Mouse (Mus musculus) left cerebral cortex, postnatal 4 days (tissue): Measurements from ENCODE around the gene C87436. TPM values are rescaled to one million over a fixed set of nuclear protein-coding genes. Genes with fewer than 3 reads are reported as not detected.
"Not testable (repeated sequence)": the region's sequence is repeated elsewhere in the genome, so short reads cannot be mapped to it uniquely, and the experiment has no call there.

Experiments used
- DNase-seq: peaks from one replicate; pipeline ENCODE4 v3.0.0-alpha.2; 2022
- intact Hi-C: fragments of 180-260 bp; cut with DNase I; formaldehyde crosslinking; loops from one replicate; pipeline ENCODE4 v1.15.1; 2025
- total RNA-seq, 2 experiments: library from RNA; stranded (reverse); gene quantifications; 2 replicates each; pipeline ENCODE4 v1.2.3; 2021

C87436 gene
- total RNA-seq, 2 experiments from 2014 or later, result 16.2 to 17.6 TPM

GRCm38 (mm10) chr6:86479311-86479710 is 41.1 kb downstream of the C87436 start:
- no peak for DNase-seq
- intact Hi-C loops, result no loop called here

DNA sequence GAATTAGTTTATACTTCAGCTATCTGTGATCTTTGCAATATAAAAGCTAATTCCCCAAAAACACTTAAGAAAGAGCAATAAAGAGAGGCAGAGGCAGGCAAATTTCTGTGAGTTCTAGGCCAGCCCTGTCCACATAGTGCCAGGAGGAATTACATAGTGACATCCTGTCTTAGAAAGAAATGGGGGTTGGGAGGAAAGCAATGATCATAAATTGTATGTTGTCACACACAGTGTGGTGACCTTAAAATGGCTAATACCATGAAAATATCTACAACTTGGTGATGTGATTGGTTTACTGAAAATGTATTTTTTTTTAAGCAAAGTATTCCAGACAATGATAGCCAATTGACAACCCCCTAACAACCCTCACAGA is 41.6 kb downstream of the C87436 start:
- DNase-seq, result no peak
- intact Hi-C loops, result no loop called here

- intact Hi-C loops, result no loop called here
- peak; percentile 28 for DNase-seq
Measured at GRCm38 (mm10) chr6:86480189-86480831, 42.1 kb downstream of the C87436 start.

DNA sequence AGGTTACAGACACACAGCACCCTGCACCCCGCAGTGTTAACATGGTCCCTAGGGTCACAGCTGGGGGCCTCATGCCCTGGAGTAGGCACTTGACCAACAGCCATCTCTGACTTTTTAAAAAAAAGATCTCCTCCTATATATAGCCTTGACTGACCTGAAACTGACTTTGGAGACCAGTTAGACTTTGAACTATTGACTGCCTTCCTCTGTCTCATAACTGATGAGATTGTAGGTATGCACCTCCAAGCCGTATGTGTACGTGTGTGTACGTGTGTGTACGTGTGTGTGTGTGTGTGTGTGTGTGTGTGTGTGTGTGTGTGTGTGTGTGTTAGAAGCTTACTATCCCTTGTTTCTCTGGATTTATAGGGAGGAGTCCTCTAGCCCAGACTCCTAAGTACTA is 43.7 kb downstream of the C87436 start:
- no peak for DNase-seq
- intact Hi-C loops, result no loop called here

DNA sequence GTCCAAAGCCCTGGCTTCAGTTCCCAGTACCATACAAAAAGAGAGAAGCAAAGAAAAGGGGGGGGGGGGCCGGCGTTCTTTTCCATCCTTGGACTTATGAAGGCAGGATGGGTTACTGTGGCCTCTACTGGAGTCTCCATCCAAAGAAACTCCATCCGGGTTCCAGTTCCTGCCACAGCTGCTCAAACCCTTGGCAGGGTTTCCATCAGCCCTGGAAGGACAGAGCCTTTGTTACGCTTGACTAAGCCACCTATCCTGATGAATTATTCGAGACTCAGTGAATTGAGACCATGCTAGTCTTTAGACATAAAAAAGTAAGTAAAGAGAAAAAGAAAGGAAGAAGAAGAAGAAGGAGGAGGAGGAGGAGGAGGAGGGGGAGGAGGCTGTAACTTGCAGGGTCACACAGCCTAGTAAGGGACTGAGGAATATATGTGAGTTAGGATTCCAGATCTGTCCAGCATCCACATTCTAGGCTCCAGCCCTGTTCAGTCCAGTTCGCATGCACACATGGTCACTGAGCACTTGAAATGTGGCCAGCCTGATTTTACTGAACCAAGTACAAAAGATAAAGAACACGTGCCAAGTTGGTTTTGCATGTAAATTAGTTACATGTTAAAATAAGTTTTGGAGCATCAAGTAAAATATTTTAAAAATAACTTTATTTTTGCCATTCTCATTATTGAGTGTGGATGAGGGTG is 47.9 kb downstream of the C87436 start:
- peak; percentile 64 for DNase-seq
- intact Hi-C loops, result loop anchor here (5.0 kb wide), 1 partner anchor 36 kb away; no protein-coding TSS in a partner anchor

DNA sequence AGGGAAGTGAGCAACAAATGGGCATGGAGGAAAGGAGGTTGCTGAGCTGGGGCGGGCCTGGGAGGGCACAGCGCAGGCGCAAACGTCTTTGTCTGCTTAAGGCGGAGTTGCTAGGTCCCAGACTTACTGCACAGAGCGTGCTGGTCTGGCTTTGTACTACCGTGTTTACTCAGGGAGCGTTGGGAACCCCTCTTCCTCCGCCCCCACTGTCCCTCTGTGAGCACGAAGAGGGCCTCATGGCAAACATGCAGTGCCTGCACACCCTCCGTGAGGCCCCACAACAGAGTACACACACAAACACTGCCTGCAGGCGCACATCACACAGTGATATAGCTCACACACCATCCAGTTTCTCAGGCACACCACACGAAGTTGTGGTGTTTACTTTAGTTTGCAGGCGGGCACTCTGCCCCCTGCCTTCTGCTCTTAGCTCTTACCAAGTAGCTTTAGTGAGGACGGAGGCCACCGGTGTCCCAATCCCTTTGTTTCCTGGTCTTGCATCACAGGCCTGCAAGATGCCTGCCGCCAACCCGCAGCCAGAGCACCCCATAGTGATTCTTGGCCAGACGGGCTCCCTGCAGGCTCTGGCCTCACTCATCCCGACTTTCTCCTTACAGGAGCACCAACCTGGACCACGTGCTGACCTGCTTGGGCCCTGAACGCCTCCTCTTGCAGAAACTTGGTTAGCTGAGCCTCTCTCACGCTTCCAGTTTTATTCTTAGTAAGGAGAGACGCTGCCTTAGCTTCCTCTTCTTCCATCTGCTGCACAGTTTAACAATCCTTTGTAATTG is 49.4 kb downstream of the C87436 start:
- intact Hi-C loops, result loop anchor here (5.0 kb wide), 1 partner anchor 35 kb away; no protein-coding TSS in a partner anchor
- DNase-seq, result peak; percentile 81

- DNase-seq, result peak; percentile 86
- intact Hi-C loops, result loop anchor here (5.0 kb wide), 1 partner anchor 34 kb away; no protein-coding TSS in a partner anchor
Measured at GRCm38 (mm10) chr6:86488149-86488485, 49.9 kb downstream of the C87436 start.

DNA sequence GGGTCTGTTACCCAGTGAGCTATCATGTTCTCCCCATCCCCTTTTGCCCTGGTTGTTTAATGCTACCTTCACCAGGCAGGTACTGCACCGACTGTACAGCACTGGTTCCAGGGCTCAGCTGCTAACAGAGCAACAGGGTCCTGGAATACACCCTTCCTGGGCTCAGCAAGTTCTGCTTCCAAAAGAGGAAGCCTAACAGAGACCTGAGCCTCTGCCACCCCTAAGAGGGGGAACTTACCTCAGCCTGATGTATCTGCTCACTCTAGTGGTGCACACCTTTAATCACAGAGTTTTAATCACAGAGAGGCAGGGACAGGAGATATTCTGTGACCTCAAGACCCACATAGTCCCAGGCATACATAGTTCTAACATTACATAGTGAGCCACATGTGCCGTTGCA is 51.8 kb downstream of the C87436 start:
- intact Hi-C loops, result loop anchor here (5.0 kb wide), 1 partner anchor 32 kb away; no protein-coding TSS in a partner anchor
- DNase-seq, result no peak

GRCm38 (mm10) chr6:86490413-86490812 is 52.2 kb downstream of the C87436 start:
- intact Hi-C loops, DNase-seq: not testable (repeated sequence)

DNA sequence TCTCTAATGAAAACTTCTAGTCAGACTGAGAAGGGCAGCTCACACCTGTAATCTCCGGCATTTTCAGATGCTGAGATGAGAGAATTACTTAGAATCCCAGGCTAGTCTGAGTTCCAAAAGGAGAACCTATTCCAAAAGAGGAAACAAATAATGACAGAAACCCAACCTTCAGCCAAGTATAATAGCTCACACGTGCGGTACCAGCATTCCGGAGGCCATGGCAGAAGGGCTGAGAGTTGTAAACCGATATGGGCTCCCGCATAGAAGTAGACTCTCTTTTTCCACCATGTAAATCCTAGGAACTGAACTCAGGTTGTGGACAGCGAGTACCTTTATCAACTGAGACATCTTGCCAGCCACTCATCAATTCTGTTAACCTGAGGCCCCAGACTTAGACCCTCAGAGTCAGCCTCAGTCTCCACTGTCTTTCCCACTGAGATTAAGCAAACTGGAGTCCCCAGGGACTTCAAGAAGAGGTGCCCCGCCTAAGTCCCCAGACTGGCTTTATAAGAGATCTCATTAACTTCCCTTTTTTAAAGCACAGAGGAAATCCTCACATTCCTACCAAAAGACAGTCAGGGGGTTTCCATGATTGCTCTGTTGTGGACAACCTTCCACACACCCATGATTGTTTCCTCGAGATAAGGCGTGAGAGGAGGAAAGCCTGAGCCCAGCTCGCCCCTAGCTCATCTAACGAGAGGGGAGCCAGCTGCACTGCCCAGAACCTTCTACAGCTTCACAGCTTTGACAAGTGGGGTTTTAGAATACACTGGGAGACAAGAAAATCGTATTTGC is 55.5 kb downstream of the C87436 start:
- DNase-seq, result no peak
- intact Hi-C loops, result no loop called here

DNA sequence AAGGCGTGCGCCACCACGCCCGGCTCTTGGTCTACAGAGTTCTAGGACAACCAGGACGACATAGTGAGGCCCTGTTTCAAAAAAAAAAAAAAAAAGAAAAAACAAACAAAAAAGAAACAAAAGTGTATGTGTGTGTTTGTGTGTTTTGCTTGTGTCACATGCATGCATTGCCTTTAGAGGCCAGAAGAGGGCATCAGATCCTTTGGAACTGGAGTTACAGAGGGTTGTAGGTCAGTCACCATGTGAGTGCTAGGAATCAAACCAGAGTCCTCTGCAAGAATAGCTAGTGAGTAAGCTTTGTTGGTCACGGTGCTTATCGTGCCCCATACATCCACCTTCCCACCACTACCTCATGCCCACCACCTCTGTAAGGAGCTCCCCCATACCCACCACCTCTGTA is 56.6 kb downstream of the C87436 start:
- intact Hi-C loops, result no loop called here
- DNase-seq, result no peak

GRCm38 (mm10) chr6:86495661-86496060 is 57.5 kb downstream of the C87436 start:
- intact Hi-C loops, result no loop called here
- DNase-seq, result no peak

GRCm38 (mm10) chr6:86496127-86496526 is 58.0 kb downstream of the C87436 start:
- intact Hi-C loops, result no loop called here
- no peak for DNase-seq

- no peak for DNase-seq
- intact Hi-C loops, result no loop called here
Measured at GRCm38 (mm10) chr6:86496585-86496984, 58.4 kb downstream of the C87436 start.

GRCm38 (mm10) chr6:86497071-86497815 is 59.1 kb downstream of the C87436 start:
- no peak for DNase-seq
- intact Hi-C loops, result no loop called here

GRCm38 (mm10) chr6:86497942-86498732 is 60.0 kb downstream of the C87436 start:
- intact Hi-C loops, result no loop called here
- DNase-seq, result no peak

GRCm38 (mm10) chr6:86499571-86500109 is 61.5 kb downstream of the C87436 start:
- intact Hi-C loops, result no loop called here
- DNase-seq, result no peak

DNA sequence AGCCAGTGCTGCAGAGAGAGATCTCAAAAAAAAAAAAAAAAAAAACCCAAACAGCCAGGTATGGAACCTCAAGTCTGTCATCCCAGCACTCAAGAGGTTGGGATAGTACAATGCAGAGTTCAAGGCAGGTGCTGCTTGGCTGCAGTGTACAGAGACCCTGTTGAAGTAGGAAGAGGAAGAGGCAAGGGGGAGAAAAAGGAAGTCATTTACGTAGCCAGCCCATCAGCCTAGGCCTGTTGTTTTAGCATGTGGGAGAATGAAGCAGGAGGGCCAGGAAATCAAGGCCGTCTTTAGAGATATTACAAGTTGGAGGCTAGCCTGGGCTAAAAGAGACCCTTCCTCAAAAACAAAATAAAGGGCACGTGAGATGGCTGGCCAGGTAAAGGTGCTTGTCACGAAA is 65.3 kb downstream of the C87436 start:
- intact Hi-C loops, result no loop called here
- DNase-seq, result no peak

DNA sequence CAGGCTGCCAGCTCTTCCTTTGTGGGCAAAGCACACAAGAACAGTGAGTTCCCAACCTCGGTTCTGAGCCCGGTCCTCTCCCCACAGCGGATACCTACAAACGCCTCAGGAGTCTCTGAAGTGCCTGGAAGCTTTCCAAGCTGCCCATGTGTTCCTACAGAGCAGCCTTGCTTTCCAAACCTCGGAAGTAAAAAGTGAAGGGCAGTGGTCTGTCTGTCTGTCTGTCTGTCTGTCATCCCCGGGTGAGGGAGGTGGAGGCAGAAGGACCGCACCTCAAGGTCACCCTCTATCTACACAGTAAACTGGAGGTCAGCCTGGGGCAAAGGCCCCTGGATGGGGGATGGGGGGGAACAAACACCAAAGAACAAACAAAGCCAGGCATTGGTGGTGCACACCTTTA is 67.5 kb downstream of the C87436 start:
- no peak for DNase-seq
- intact Hi-C loops, result no loop called here
